Mouse (Mus musculus) 3134 (cell line): Measurements from ENCODE around the gene Rec8.

ENCODE experiments used
- DNase-seq: peaks from one replicate; pipeline ENCODE4 v3.0.0-alpha.2; 2011; ENCODE audit warnings: low spot score; ENCODE audit not compliant: insufficient read length; ENCODE audit errors: extremely low read depth

The Rec8 gene

GRCm38 (mm10) chr14:55591331-55591891, 26.4 kb upstream of the Rec8 start, which contains the start of gene Rnf31:
TSS of gene Rnf31 (plus strand) at chr14:55591708.
- peak; percentile 90 for DNase-seq

GRCm38 (mm10) chr14:55592226-55592625, 25.6 kb upstream of the Rec8 start:
- DNase-seq = no peak

GRCm38 (mm10) chr14:55596036-55596690, 21.7 kb upstream of the Rec8 start:
- DNase-seq = no peak

GRCm38 (mm10) chr14:55598521-55599390, 19.1 kb upstream of the Rec8 start:
- no peak for DNase-seq

- DNase-seq = no peak
Observed at GRCm38 (mm10) chr14:55603271-55603632, 14.6 kb upstream of the Rec8 start, which contains the start of gene Irf9. TSS of gene Irf9 (plus strand) at chr14:55603571.

GRCm38 (mm10) chr14:55603633-55604576, 13.9 kb upstream of the Rec8 start:
- peak; percentile 62 for DNase-seq

- DNase-seq = no peak
Observed at GRCm38 (mm10) chr14:55604823-55605222, 13.0 kb upstream of the Rec8 start.

- no peak for DNase-seq
Observed at GRCm38 (mm10) chr14:55605743-55606459, 11.9 kb upstream of the Rec8 start.

GRCm38 (mm10) chr14:55608339-55608738, 9.5 kb upstream of the Rec8 start:
- DNase-seq = no peak

- no peak for DNase-seq
Observed at GRCm38 (mm10) chr14:55613346-55613745, 4.5 kb upstream of the Rec8 start.

- no peak for DNase-seq
Observed at GRCm38 (mm10) chr14:55614565-55615178, 3.2 kb upstream of the Rec8 start.

GRCm38 (mm10) chr14:55615876-55616275, 2.0 kb upstream of the Rec8 start:
- DNase-seq = no peak

- DNase-seq = no peak
Observed at GRCm38 (mm10) chr14:55616844-55617243, 993 bp upstream of the Rec8 start.

- no peak for DNase-seq
Observed at GRCm38 (mm10) chr14:55618486-55619195, 804 bp downstream of the Rec8 start.

GRCm38 (mm10) chr14:55628077-55628827, 10.4 kb downstream of the Rec8 start:
- DNase-seq = no peak

GRCm38 (mm10) chr14:55629312-55629711, 11.5 kb downstream of the Rec8 start:
- no peak for DNase-seq

GRCm38 (mm10) chr14:55634874-55635522, 17.2 kb downstream of the Rec8 start:
- DNase-seq = no peak
